Comparison of ENCODE assay signal across 29 mouse cellular contexts in genomic region chrX:104279828-104280227, GRCm38 (mm10).
"Had no signal": no experiment of that assay in that cellular context is flagged by ENCODE, and none has a peak within 500 bp of the region (broad histone marks: within the 10 kb centered on the region; RNA-seq: fewer than 3 reads in every experiment).

No protein-coding gene starts in this region.

- H3K9me3 ChIP-seq: heart, embryonic 13.5 days; heart, embryonic 15.5 days; hindbrain, embryonic 10.5 days; hindbrain, embryonic 12.5 days; intestine, embryonic 15.5 days; kidney, embryonic 15.5 days; limb, embryonic 13.5 days; liver, embryonic 13.5 days; liver, embryonic 15.5 days had no signal

- H3K36me3 ChIP-seq: heart, embryonic 13.5 days; heart, embryonic 15.5 days; hindbrain, embryonic 10.5 days; hindbrain, embryonic 12.5 days; intestine, embryonic 15.5 days; kidney, embryonic 15.5 days; limb, embryonic 13.5 days; liver, embryonic 13.5 days; liver, embryonic 15.5 days had no signal

- H3K4me3 ChIP-seq: heart, adult 2 months; heart, embryonic 13.5 days; heart, embryonic 15.5 days; hindbrain, embryonic 10.5 days; hindbrain, embryonic 12.5 days; intestine, embryonic 15.5 days; kidney, embryonic 15.5 days; limb, embryonic 13.5 days; liver, embryonic 13.5 days; liver, embryonic 15.5 days had no signal

- H3K9ac ChIP-seq: heart, embryonic 13.5 days; heart, embryonic 15.5 days; hindbrain, embryonic 12.5 days; hindbrain, embryonic 14.5 days; intestine, embryonic 15.5 days; kidney, embryonic 15.5 days; limb, embryonic 13.5 days; liver, embryonic 13.5 days; liver, embryonic 15.5 days had no signal

- DNase-seq: gastrocnemius, postnatal 14 days; gastrocnemius, postnatal 36 days; heart, adult 11 months; heart, adult 2 months; heart, postnatal 14 days; heart, postnatal 36 days; kidney, adult 11 months; kidney, adult 2 months; kidney, adult 9 months; kidney, postnatal 14 days; kidney, postnatal 36 days; layer of hippocampus, adult 9-11 months; layer of hippocampus, postnatal 36 days; liver; liver, embryonic 13.5 days had no signal

- H3K4me2 ChIP-seq: heart, embryonic 11.5 days; heart, embryonic 13.5 days; heart, embryonic 15.5 days; hindbrain, embryonic 12.5 days; hindbrain, embryonic 14.5 days; intestine, embryonic 15.5 days; kidney, embryonic 15.5 days; limb, embryonic 13.5 days; liver, embryonic 11.5 days; liver, embryonic 13.5 days; liver, embryonic 15.5 days had no signal

- H3K27me3 ChIP-seq: heart, embryonic 13.5 days; heart, embryonic 15.5 days; hindbrain, embryonic 12.5 days; intestine, embryonic 15.5 days; limb, embryonic 13.5 days; liver, embryonic 13.5 days; liver, embryonic 15.5 days had no signal

- H3K4me1 ChIP-seq: heart, embryonic 13.5 days; heart, embryonic 15.5 days; hindbrain, embryonic 10.5 days; hindbrain, embryonic 12.5 days; intestine, embryonic 15.5 days; kidney, embryonic 15.5 days; limb, embryonic 13.5 days; liver, embryonic 13.5 days; liver, embryonic 15.5 days had no signal

- H3K27ac ChIP-seq: heart, adult 2 months; heart, embryonic 13.5 days; heart, embryonic 15.5 days; hindbrain, embryonic 10.5 days; hindbrain, embryonic 12.5 days; hindbrain, embryonic 14.5 days; intestine, embryonic 15.5 days; kidney, embryonic 15.5 days; kidney, postnatal 0 days; liver, embryonic 13.5 days; liver, embryonic 15.5 days had no signal

- ATAC-seq: hindbrain, embryonic 16.5 days; inflammation-experienced regulatory T-cells, adult 6 months; intestine, embryonic 15.5 days had no signal
